Mouse (Mus musculus): ENCODE measurements around the gene Foxo1.

Foxo1 gene

GRCm38 (mm10) chr3:52364576-52364975 is 96.4 kb downstream of the Foxo1 start:
- DNase-seq (ENCODE audit: low read depth, low spot score) = no peak

- no peak for DNase-seq (ENCODE audit: low read depth, low spot score)
These were observed 101.1 kb downstream of the Foxo1 start for GRCm38 (mm10) chr3:52369204-52369603.

DNA sequence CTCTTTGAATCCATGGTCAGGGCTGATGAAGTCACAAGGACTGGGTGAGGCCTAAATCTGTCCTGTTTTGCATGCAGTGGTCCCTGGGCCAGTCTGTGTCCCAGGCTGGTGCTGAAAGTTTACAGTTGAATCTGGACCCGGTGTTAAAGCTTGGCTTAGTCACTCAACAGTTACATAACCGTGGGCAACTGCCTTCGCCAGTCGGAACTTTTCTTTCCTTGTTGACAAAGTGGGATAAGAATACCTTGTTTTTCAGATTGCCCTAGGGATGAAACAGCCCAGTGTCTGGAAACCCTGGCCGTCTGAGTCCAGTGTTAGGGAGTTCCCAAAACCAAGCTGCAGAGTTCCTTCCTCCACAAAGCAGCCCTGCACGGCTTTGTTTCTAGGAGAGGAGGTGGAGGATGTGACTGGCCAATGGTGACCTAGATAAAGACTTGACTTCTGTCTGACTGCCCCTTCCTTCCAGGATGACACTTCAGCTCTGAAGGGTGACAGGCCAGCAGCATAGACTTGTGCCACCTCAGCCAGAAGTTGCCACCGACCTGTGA is 101.8 kb downstream of the Foxo1 start:
- DNase-seq (ENCODE audit: low read depth, low spot score) = no peak

- no peak for DNase-seq (ENCODE audit: low read depth, low spot score)
These were observed 108.8 kb downstream of the Foxo1 start for GRCm38 (mm10) chr3:52376974-52377373.

GRCm38 (mm10) chr3:52383351-52383750 is 115.2 kb downstream of the Foxo1 start:
- DNase-seq (ENCODE audit: low read depth, low spot score) = no peak

GRCm38 (mm10) chr3:52386343-52386742 is 118.2 kb downstream of the Foxo1 start:
- no peak for DNase-seq (ENCODE audit: low read depth, low spot score)

DNA sequence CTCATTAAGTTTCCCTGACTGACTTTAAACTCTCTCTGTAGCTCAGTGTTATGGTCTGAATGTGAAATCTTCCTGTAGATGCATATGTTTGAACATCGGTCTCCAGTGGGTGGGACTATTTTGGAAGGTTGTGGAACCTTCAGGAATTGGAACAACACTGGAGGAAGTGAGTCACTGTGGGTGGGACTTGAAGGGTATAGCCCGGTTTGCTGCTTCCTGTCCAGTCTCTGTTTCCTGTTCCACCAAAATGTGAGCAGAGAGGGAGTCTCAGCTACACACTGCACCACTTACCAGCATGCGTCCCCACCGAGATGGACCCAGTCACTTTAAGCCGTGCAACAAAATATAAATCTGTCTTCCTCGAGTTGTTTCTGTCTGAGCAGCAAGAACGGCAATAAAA is 122.2 kb downstream of the Foxo1 start:
- DNase-seq (ENCODE audit: low read depth, low spot score) = no peak

DNA sequence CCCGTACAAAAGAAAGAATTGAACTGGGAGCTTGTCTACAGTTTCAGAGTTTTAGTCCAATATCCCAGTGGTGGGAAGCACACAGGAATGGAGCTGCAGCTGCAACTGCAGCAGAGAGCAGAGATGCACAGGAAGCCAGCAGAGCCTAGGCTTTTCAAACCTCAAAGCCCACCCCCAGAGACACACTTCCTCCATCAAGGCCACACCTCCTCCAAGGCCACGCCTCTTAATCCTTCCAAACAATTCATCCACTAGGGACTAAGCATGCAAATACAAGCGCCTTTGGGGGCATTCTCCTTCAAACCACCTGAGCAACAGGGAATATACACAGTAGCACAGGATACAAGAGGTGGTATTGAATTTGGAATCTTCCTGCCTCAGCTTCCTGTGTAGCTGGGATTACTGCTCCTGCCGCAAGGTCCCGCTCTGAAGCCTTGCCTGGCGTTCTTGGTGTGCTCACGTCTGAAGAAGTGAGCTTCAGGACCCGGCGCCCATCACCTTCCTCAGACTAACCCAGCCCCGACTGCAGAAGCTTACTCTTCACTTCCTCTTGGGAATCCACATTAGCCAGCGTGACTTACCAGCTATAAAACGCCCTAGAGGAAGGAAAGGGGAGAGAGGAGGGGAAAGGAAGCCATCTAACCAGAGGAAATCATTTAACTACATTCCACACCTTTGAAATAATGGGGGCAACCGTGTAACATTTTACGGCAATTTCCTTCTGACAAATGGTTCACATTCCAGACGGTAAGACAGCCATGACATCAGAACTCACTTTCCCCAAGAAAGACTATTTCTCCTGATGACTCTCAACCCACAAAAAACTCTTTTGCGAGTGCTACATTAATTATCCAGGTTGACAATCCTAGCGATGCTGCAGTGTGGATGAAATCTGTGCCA is 122.9 kb downstream of the Foxo1 start:
- DNase-seq (ENCODE audit: low read depth, low spot score) = no peak

GRCm38 (mm10) chr3:52391897-52392296 is 123.8 kb downstream of the Foxo1 start:
- DNase-seq (ENCODE audit: low read depth, low spot score) = no peak

DNA sequence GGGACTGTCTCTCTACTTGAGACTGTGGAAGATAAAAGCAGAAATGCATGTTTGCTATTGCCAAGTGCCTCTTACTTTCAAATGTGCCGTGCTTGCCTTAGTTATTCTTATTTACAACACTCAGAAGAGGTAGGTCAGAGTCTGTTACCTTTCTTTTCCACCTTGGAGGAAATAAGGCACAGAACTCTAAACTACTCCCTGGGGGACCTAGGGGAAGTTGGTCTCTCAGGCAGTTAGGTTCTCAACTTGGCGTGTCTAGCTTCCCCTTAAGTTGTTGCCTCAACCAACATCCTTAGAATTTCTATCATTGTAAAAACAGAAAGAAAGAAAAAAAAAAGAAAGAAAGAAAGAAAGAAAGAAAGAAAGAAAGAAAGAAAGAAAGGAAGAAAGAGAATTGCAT is 124.4 kb downstream of the Foxo1 start:
- DNase-seq (ENCODE audit: low read depth, low spot score) = no peak

GRCm38 (mm10) chr3:52393171-52393570 is 125.0 kb downstream of the Foxo1 start:
- DNase-seq (ENCODE audit: low read depth, low spot score) = no peak

DNA sequence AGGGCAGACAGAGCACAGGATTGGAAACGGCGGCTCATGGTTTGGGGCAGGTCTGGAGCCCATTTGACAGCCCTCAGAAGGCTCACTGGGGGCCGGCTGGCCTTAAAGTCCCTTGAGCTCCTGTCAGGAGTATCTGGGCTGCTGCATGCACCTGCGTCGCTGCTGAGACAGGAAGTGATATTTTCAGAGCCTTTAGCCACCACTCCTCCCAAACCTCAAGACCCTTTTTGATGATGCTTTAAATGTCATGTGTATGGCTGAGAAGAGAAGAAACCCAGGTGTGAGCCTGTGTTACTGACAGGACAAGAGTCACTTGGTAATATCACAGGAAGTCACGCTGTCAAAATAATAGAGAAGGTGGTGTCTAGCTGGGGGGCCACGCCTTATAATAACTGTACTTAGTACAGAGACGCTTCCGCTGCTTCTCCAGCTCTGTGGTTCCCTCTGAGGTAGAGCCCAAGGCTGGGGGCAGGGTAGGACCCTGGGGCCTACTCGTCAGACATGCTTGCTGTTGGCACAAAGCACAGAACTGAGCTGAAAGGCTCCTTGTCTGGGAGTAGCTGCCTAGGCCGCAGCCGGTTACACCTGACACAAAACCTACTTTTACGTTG is 128.1 kb downstream of the Foxo1 start:
- no peak for DNase-seq (ENCODE audit: low read depth, low spot score)

GRCm38 (mm10) chr3:52396951-52397615 is 128.9 kb downstream of the Foxo1 start:
- DNase-seq (ENCODE audit: low read depth, low spot score) = no peak

- DNase-seq (ENCODE audit: low read depth, low spot score) = no peak
These were observed 129.8 kb downstream of the Foxo1 start for GRCm38 (mm10) chr3:52397961-52398360.

- no peak for DNase-seq (ENCODE audit: low read depth, low spot score)
These were observed 132.4 kb downstream of the Foxo1 start for GRCm38 (mm10) chr3:52400284-52401161.

DNA sequence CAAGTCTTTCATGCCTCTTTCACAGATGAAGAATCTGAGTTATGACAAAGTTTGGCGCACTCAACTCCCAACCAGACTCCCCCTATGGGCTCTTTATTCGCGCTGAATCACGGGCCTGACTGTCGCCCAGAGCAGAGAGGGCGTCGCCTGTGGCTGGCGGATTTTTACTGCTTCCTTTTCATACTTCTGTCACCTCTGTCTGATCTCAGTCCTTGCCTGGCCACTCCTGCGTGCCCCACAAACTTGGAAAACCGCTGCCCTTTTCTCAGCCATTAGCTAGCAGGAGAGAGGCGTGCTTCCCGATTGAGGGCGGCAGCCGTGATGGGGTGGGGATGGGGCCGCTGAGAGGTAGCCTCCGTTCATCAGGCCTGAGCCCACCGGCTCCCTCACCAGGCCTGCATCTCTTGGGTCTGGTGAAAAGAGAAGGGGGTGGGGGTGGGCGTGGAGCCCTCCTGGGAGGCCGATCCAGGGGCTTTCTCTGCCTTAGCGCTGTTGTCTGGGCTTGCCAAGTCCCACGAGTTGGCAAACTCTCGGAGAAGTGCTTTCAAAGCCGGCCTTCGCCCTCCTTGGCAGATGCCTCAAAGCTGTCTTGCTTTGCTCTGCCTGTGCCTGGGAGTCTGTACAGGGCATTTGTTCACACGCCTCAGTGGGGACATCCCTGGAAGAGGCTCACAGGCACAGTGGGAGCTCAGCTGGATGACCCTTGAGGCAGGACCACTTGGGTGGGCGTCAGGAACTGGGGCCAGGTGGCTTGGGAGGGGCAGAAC is 133.2 kb downstream of the Foxo1 start:
- no peak for DNase-seq (ENCODE audit: low read depth, low spot score)
